Mouse (Mus musculus): ENCODE measurements around the gene Dynlrb2.

- TF ChIP-seq POLR2A (IDR thresholded peaks at IDR 0.05; ENCODE audit: borderline replicate concordance, extremely low read depth, insufficient read depth, insufficient read length, poor library complexity, severe bottlenecking) (no peak), CTCF (IDR thresholded peaks at IDR 0.05; ENCODE audit: borderline replicate concordance, extremely low read depth, insufficient read depth, insufficient read length) (no peak)
These were observed 38.2 kb upstream of the Dynlrb2 start for GRCm38 (mm10) chr8:116466586-116466985.
